Mouse (Mus musculus) 3134 (cell line): ENCODE data around the gene Mtx3.

ENCODE experiments used
- DNase-seq: peaks from one replicate; pipeline ENCODE4 v3.0.0-alpha.2; 2011; ENCODE audit warnings: low spot score; ENCODE audit not compliant: insufficient read length; ENCODE audit errors: extremely low read depth

Mtx3 gene

GRCm38 (mm10) chr13:92882986-92883720 is 38.6 kb downstream of the Mtx3 start:
- no peak for DNase-seq

GRCm38 (mm10) chr13:92884206-92884605 is 39.6 kb downstream of the Mtx3 start:
- no peak for DNase-seq

GRCm38 (mm10) chr13:92884930-92885329 is 40.4 kb downstream of the Mtx3 start:
- no peak for DNase-seq

GRCm38 (mm10) chr13:92899087-92899486 is 54.5 kb downstream of the Mtx3 start:
- DNase-seq = no peak

GRCm38 (mm10) chr13:92903291-92903690 is 58.7 kb downstream of the Mtx3 start:
- no peak for DNase-seq

GRCm38 (mm10) chr13:92905944-92906343 is 61.4 kb downstream of the Mtx3 start:
- DNase-seq = no peak

- DNase-seq = no peak
Measured at GRCm38 (mm10) chr13:92907366-92907765, 62.8 kb downstream of the Mtx3 start.
